Mouse (Mus musculus) thymus, postnatal 4 days (tissue): ENCODE results near the gene Chuk.
"Not testable (repeated sequence)": the region's sequence is repeated elsewhere in the genome, so short reads cannot be mapped to it uniquely, and the experiment has no call there.

Source experiments
- DNase-seq: peaks from one replicate; pipeline ENCODE4 v3.0.0; 2021

The Chuk gene

DNA sequence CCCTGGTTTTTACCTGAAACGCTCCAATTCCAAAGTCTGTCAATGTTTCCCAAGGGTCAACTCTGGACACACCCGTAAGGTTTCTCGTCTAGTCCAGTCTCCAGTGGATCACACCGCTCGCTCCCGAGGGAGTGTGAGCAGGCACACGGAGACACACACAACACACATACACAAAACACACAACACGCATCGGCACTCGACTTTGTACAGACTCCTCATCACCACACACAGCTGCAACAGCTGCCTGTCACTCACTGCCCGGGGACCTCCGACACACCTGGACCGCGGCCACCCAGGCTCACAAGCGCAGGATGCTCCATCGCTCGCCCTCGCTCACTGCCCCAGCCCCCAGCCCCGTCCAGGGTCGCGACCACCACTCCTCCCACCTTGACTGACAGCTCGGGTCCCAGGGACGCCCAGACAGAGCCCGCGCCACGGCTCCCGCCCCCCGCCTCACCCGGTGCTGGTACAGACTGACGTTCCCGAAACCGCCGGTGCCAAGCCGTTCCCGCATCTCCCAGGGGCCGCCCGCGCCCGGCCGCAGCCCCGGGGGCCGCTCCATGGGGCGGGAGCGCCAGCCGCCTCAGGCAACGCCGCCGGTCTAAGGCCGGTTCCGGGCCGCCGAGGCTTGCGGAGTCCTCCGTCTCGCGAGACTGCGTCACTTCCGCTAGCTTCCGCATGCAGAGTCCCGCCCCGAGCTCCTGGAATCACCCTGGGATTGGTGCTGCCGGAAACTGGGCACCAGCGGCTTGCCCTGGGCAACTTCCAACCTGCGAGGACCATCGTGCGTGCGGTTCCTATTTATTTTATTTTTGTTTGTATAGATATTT, at the start of gene Chuk:
Gene Chuk (minus strand): TSS at position 650 of the 830 bp plus-strand sequence.
- DNase-seq, result peak; percentile 97

DNA sequence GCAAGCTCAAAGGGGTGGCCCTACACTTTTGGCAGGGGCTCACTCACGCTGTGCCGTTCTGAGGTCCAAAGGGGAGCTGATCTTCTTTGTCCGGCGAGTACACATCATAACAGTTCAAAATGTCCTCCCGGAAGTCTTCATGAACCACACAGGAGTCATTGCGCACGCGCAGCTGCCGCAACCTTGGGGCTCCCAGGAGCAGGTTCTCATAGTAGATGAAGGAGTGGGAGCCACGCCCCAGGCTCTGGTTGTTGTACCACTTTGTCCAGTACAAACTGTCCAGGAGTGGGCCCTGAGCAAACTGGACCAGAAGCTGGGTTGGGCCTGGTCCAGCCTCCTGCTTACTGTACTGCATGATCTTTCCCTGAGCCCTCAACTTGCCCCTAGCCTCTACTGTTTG, 49.7 kb upstream of the Chuk start:
- no peak for DNase-seq

DNA sequence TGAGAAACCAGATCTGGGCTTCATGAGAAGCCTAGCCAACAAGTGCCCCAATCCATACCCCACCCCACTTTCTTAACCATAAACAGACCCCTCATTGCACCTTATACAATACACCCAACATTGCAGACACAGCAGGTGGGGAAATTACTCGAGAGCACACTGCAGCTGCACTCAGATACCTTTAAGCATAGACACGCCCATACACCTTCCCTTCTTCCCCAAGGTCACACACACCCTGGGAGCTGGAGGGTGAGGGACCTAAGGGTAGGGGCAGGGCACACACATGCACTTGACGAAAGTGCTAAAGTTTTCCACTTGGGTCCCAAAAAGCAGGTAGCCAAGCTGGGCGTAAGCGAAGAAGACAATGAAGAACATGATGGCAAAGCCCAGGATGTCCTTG, 46.5 kb upstream of the Chuk start:
- no peak for DNase-seq

DNA sequence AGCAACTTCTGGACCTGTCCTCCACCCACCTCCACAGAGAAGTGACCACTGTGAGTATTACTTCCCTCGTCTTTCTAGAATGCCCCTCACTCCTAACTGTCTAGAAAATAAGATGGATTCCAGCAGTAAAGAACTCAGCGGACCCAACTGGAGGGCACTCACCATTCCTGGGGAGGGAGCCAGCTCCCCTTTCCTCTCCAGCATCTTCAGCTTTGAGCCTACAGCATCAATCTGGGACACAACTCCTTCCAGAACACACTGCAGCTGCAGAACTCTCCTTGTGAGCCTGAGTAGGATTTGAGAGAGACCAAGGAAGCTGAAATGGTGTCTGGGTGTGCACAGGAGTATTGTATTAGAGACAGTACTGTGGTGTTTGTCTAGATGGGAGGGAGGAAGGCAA, 41.7 kb upstream of the Chuk start:
- no peak for DNase-seq

DNA sequence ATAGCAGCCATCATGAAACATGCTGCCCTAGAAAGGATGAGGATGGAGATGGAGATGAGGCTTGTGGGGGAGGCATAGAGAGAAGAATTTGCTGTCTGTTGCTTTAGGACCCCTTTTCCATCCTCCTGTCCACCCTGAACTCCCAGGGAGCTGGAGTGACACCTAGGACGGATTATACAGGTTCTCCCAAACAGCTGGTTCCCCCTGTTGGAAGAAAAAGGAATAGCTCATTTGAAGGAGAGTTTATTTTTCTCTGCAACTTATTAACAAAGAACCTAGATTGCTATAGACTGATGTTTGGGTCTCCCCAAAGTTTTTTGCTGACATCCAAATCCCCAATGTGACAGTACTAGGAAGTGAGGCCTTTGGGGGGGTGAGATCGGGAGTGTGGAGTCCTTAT, 41.1 kb upstream of the Chuk start:
- no peak for DNase-seq

DNA sequence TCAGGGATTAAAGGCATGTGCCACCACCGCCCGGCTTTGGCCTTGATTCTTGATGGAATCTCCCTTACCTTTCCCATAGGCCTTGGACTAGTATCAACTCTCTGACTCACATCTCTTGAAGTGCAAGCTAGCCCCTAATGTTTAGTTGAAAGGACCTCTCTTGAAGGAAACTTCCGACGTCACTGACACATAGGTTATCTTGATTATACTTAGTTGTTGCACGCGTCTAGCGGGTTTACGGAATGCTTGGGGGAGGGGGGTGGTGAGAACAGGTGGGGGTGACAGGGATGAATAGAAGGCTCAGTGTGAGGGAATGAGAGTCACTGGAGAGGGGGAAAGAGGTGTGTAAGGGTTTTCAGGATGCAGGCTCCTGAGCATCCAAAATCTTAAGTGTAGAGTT, 39.7 kb upstream of the Chuk start:
- no peak for DNase-seq

DNA sequence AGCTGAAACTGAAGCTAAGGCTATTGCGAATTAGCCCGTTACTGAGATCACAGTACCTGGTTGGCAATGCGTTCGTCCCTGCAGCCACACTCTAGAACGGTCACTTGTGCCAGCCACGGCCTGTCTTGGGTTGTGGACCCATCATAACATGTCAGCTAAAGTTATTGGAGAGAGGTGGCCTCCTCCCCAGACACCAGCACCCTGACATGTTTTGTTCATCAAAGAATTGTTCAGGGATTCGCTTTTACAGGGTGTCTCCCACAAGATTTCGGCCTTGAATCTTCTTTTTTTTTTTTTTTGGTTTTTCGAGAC, 39.2 kb upstream of the Chuk start:
- no peak for DNase-seq

DNA sequence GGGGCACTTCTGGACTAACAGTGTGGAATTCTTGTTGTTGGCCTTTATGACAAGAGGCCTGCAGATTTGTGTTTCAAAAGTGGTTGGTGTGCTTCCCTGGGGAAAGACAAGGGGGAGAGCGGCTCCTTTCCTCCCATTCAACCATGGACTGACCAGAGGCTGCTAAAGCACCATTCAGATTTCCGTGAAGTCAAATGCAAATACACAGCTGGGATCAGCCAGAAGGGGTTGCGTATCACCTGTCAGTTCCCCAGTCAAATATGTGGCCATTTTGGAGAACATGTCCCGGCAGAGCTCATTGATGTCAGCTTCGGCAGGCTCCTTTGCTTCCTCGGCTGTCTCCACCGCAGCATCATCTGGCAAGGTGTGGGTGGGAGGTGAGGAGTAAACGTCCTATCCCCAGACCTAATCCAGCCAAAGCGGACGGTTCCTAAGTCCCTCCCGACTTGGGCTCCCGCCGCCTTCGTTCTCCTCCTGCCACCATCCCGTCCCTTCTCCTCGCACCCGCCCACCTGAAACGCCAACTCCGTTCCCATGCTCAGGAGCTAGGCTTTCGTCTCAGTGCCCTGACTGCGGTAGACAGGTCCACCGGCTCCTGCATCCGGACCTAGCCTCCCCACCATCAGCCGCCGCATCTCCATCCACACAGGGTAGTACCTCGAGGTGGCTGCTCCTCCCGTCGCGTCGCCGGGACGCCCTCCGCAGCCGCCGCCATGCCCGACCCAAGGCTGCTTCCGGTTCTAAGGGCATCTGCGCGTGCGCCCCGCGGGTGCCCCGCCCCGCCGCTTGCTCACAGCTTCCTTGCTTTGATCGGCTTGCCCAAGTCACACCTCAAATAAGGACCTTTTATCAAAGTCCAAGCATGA, 38.7 kb upstream of the Chuk start, which contains the start of gene Bloc1s2:
Gene Bloc1s2 (minus strand): TSS at position 745 of the 866 bp plus-strand sequence.
- peak; percentile 95 for DNase-seq

DNA sequence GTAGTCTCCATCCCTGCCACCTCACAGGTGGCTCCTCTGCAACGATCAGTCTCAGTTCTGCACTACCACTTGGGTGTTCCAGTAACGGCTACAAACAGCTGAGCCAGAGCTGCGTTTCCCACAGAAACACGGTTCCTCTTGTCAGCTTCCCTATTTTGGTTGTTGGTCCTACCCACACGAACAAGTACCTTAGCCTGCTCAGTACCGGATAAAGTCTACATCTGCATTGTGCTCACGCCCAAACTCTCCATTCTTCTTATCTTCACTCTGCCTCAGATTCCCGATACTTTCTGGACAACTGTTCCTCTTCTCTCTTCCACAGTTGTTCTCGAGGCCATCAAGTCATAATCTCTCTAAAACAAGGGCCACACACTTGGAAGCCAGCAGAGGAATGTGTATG, 37.1 kb upstream of the Chuk start:
- peak; percentile 11 for DNase-seq

DNA sequence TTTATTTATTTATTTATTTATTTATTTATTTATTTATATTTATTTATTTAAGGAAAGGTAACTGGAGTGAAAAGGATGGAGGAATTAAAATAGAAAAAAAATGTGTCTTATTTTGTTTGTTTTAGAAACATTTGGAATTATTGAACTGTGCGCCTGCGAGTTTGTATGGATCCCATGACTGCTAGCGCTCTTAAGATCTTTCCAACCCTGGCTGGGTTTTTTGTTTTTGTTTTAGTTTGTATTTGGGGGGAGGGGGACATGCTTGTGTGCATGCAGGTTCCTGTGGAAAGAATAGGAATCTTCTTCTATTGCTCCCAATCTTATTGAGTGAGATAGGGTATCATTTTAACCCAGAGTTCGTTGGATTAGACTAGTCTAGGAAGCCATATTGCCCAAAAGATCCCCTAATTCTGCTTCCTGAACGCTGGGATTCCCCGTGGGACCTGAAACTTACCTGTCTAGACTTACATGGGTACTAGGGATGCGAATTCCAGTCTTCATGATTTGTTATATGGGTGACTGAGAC, 28.7 kb upstream of the Chuk start:
- no peak for DNase-seq

DNA sequence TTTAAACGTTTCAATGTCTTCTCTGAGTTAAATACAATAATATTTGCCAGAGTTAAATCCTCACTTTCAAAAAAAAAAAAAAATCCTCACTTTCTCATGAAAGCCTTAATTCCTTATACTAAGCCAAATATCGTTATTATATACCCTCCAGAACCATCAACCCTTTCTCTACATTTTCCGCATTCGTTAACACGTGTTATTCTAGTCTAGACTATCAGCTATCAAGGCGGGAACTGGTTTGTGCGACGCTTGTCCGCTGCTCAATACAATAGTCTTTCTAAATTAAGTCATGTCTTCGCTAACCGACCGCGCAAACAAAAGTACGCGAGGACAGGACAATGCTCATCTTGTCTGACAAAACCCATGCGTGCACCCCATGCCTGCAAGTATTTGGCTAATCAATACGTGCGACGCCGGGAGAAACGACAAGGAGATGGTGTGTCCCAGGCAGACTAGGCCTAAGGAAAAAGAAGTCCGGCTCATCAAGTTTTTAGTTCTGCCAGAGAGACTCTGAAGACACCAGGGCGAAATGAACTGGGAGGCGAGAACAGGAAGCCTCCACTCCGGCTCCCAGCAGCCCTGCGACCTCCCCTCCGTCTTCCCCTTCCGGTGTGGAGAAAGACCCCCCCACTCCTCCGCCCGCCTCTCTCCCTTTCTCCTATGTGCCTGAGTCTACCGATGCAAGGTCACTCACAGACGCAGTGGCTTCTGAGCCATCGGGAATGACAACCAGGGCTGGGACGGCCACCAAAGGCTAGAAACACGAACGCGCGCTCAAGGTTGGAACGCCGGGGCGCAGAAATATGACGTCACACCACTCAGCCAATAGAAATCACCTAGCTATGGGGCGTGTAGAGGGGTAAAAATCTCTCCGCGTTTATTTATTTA, 28.0 kb upstream of the Chuk start, which contains the start of gene Cwf19l1:
Gene Cwf19l1 (minus strand): TSS at position 805 of the 888 bp plus-strand sequence.
- DNase-seq, result peak; percentile 89

DNA sequence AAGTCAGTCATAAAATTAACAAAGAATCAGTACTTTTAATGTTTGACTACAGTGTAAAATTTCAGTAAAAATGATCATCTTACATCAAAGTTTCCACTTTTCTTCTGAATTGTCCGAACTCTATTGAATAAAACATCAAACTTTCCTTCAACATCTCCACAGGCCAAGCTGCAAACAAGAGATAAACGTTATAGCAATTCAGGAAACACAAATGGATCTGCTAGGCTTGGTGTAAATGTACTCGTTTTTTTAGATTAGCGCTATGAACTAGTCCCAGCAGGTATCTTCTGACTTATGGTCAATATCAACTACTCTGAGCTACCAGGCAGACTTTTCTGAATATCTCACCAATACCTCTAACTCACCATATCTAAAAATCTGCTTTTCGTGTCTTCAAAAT, 25.6 kb upstream of the Chuk start:
- no peak for DNase-seq

DNA sequence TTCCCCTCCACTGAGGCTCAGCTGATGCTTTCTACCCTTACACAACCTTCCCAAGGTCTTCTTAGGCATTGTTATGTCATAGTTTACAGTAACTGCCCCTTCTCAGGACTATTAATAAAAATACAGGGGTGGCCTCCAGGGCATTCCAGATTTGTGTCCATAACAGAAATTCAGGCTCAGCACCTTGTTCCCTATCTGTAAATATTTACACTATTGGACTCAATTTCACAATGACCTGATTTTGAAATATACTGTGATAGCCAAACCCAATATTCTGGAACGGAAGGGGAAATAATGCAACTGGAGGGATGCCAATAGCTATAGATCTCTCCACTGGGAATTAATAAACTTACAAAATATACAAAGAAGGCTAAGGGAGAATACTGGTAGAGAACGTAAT, 21.3 kb upstream of the Chuk start:
- no peak for DNase-seq

DNA sequence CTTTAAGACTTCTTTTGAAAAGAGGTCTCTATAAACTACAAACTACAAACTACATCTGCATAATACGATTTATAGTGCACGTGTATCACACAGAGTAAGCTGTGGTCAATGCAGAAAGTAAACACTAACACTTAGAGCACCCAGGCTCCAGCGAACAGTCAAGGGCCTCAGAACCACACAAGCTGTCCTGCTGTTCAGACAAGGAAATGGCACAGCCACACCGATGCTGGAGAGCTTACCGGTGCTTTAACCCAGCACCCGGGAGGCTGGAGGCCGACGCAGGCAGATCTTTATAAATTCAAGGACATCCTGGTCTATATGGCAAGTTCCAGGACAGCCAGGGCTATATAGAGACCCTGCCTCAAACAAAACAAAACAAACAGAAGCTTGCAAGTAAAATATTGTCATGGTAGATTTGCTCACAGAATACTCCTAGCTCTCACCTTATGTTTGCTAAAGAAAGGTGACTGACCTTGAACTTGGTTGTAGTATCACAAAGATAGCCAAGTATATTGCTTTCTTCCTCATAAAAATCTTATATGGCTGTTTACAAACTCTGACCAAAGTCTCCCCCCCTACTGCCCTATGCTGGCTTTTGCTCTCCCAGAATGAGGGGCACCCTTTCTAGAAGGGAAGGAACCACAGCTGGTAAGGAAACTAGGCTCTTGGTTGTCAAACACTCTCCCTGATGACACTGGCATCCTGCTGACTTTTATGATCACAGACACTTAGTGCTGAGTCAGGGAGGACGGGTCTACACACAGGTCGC, 20.6 kb upstream of the Chuk start:
- no peak for DNase-seq

DNA sequence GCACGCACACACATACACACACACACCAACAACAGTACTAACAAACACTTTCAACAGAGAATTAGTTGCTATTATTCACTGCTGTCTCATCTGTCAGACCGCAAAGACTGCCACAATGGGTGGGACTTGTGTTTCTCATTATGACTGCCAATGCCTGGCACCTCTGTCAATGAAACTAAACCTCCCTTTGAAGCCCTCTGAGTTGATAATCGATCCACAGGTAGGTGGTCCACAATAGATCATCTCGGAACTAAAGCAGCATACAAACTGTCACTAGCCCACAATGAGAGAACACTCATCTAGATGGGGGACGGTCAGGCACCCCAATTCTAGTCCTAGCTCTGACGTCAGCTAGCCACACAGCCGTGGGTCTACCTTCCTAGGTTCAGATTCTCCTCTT, 13.9 kb upstream of the Chuk start:
- DNase-seq, result no peak

DNA sequence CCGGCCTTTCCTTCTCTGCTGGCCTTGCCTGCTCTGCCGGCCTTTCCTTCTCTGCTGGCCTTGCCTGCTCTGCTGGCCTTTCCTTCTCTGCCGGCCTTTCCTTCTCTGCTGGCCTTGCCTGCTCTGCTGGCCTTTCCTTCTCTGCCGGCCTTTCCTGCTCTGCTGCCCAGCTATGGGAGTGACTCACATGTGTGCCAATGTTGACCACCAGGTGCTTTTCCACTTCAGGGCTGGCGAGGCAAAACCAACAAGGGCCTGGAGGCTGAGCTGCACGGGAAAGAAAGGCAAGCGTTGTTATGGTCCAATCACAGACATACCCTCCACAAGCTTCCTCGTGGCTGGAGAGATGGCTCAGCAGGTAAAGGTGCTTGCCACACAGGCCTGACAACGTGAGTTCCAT, 13.4 kb upstream of the Chuk start:
- DNase-seq, result not testable (repeated sequence)

DNA sequence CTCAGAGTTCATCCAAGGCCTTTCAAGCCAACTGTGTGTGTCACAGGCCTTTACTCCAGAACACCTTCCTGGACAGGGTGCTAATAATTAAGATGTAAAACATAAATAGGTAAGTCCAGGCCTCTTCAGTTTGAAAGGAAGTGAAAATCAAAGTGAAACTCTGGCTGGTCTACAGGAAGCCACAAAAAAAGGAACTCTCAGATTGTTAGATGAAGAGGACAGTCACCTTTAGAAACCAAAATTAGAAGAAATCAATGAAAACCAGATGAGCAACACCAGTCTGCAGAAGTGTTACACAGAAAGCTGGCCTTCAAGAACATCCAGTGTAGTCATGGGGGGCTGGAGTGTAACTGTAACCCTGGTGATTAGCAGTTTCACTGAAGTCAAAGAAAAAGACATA, 10.5 kb upstream of the Chuk start:
- no peak for DNase-seq

DNA sequence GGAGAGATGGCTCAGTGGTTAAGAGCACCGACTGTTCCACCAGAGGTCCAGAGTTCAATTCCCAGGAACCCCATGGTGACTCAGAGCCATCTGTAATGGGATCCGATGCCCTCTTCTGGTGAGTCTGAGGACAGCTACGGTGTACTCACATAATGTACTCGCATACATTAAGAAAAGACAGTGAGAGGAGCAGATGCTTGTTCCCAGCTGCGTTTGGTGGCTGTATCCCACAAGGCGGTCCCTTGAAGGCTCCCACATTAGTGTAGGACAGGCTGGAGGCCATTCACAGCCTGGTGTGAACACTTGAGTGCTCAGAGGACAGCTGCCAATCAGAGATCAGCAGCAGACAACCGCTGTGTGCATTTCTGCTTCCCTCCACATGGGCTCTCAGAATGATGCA, 4.4 kb upstream of the Chuk start:
- DNase-seq, result peak; percentile 13

DNA sequence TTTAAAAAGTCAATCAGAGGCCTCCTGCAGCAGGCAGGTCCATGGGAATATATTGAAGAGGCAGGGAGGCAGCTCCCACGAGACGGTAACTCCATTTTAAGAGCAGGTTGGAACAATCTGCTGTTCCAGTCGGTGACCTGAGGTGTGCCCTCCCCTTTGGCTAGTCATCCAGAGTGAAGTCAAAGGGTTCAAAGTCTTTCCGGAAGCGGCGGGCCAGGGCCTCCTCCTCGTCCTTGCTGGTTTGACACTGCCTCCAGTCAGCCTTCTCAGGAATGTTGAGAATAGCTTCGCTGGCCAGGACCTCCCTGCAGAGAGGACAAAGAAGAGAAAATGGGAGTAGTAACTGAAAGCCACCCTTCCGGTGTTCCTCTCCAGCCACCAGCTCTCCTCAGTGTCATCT, 3.1 kb upstream of the Chuk start:
- DNase-seq, result no peak

DNA sequence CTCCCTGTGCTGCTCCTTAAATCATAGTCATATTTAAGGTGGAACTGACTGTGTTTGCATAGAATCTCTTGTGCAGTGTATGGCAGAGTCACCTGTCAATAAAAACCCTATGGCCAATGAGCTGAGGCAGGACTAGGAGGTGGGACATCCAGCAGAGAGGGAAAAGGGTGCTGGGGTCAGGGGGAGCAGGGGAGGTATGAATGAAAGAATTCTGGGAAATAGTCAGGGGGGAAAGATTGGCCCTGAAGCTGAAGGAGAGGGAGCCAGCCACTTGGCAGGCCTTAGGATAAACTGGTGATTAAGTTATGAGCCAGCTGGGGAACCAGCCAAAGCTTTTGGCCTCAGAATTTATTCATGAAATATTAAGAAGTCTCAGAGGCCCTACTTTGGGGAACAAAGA, 1.7 kb upstream of the Chuk start:
- no peak for DNase-seq

DNA sequence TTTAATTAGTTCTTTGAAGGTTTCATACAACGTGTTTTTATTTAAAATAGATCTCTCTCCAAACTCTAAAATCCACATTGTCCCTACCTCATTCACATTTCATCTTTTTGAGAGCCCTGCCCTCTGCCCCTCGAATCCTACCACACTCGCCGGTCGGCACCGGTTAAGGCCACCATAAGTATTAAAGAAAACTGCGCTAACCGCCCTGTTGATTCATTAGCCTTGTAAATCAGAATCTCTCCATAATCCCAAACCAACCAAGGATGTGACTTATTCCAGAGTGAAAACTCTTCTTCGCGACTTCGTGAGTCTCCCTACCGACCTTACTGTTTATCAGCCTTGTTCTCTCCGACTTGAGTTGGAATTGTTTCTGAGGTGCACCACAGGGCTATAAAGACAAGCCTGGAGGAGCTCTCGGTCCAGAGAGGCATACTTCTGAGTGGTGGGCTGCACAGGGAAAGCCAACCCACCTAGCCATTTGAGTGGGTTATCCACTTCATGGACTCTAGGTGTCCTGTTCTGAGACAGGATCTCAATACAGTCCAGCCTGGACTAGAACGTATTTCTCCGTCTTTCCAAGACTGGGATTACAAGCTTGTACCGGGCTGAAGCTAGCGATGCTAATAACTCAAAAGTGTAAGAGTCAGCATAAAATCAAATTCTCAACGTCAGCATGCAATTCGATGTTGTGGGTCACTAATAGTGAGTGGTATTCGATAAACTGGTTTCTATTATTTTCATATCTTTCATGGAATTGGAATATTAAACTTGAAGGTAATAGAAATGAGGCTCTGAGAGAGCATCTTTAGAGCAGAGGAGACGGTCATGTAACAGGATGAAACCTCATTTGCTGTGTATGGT, 611 bp upstream of the Chuk start:
- DNase-seq, result peak; percentile 18
